Mouse (Mus musculus) limb, embryonic 14.5 days (tissue): Measurements from ENCODE around the gene Fam160b1. TPM values are rescaled to one million over a fixed set of nuclear protein-coding genes. Genes with fewer than 3 reads are reported as not detected.

ENCODE experiments used
- ATAC-seq: fragments of 200-750 bp; cut with Nextera tagmentation; 2 replicates; pipeline ENCODE4 v1.8.0; 2017; ENCODE audit warnings: low read depth, moderate number of reproducible peaks, moderate TSS enrichment; ENCODE audit not compliant: low FRiP score
- DNase-seq: peaks from one replicate; pipeline ENCODE4 v3.0.0-alpha.2; 2015; ENCODE audit warnings: low spot score
- H3K27ac ChIP-seq: fragments of 300-500 bp; sonication (generic); replicated peaks from 2 replicates; pipeline ENCODE4 v1.5.1; 2014; ENCODE audit warnings: low read depth, mild to moderate bottlenecking, low read length, moderate library complexity, mixed read lengths
- H3K27me3 ChIP-seq: fragments of 300-500 bp; sonication (generic); 2 replicates; pipeline ENCODE4 v1.6.1; 2014; ENCODE audit warnings: low read length, mixed read lengths; ENCODE audit not compliant: control insufficient read depth, insufficient read depth
- H3K36me3 ChIP-seq: fragments of 300-500 bp; sonication (generic); 2 replicates; pipeline ENCODE4 v1.6.1; 2014; ENCODE audit warnings: mild to moderate bottlenecking, low read length, moderate library complexity, mixed read lengths; ENCODE audit not compliant: control insufficient read depth, insufficient read depth
- H3K4me1 ChIP-seq: fragments of 300-500 bp; sonication (generic); 2 replicates; pipeline ENCODE4 v1.6.1; 2014; ENCODE audit warnings: antibody characterized with exemption, low read length, mixed read lengths; ENCODE audit not compliant: control insufficient read depth, insufficient read depth
- H3K4me2 ChIP-seq: fragments of 300-500 bp; sonication (generic); replicated peaks from 2 replicates; pipeline ENCODE4 v1.6.1; 2014; ENCODE audit warnings: low read depth, mild to moderate bottlenecking, low read length, moderate library complexity; ENCODE audit not compliant: severe bottlenecking
- H3K4me3 ChIP-seq: fragments of 300-500 bp; sonication (generic); replicated peaks from 2 replicates; pipeline ENCODE4 v1.5.1; 2014; ENCODE audit warnings: low read length
- H3K9ac ChIP-seq: fragments of 300-500 bp; sonication (generic); 2 replicates; pipeline ENCODE4 v1.6.1; 2014; ENCODE audit warnings: mild to moderate bottlenecking, low read depth, low read length, moderate library complexity; ENCODE audit not compliant: severe bottlenecking
- H3K9me3 ChIP-seq: fragments of 300-500 bp; sonication (generic); 2 replicates; pipeline ENCODE4 v1.6.1; 2016; ENCODE audit warnings: low read length; ENCODE audit not compliant: control insufficient read depth
- POLR2A ChIP-seq: fragments of 200-500 bp; IDR thresholded peaks from 2 replicates; pipeline ENCODE4 v1.8.0; 2012; ENCODE audit warnings: inconsistent platforms, mild to moderate bottlenecking, moderate library complexity, borderline replicate concordance; ENCODE audit not compliant: insufficient read depth, insufficient read length; ENCODE audit errors: extremely low read depth
- WGBS: fragments of 180-500 bp; shearing (Covaris S2); extraction: QIAGEN DNeasy Blood & Tissue Kit; methylation state at CpG from one replicate; pipeline ENCODE4 v1.1.7; 2014; 5-methylcytosine and 5-hydroxymethylcytosine counted together
- polyA plus RNA-seq, 2 experiments: library from polyadenylated mRNA; depleted of rRNA in 1 of 2; stranded (reverse) in 1 of 2; unstranded in 1 of 2; fragments of >200 nt; fragmentation: Nextera tagmentation in 1 of 2; extraction: Ambion mirVana in 1 of 2; gene quantifications; 2 replicates each; pipeline versions ENCODE4 v1.2.1 to v1.2.3; 2012 to 2014

Fam160b1 gene
- polyA plus RNA-seq, 2 experiments = 19.3 to 23.0 TPM

- no peak for TF ChIP-seq POLR2A
These were observed 1.5 kb upstream of the Fam160b1 start for GRCm38 (mm10) chr19:57358836-57359598.

GRCm38 (mm10) chr19:57359701-57360326 is 666 bp upstream of the Fam160b1 start:
- Histone ChIP-seq H3K4me2 (peak overlapping the region; percentile 47), H3K4me1 (peaks cover 32% of the 10 kb centered on the region), H3K9me3 (no peaks in the 10 kb centered on the region), H3K27me3 (no peaks in the 10 kb centered on the region), H3K27ac (no peak overlapping the region), H3K36me3 (no peaks in the 10 kb centered on the region), H3K4me3 (peak overlapping the region; percentile 99), H3K9ac (0 out of 2 replicates have a peak overlapping the region, but pooled peaks have one; percentile 36)
- TF ChIP-seq POLR2A = no peak
- ATAC-seq (no peak), DNase-seq (no peak)
- 51% methylated on average over 10 of the region's 10 CpGs for WGBS

More at GRCm38 (mm10) chr19:57358836-57359598, 1.5 kb upstream of the Fam160b1 start:
- H3K4me2 ChIP-seq = no peak overlapping the region; the same call in 1 of the 2 replicates
- no peak overlapping the region for H3K4me3 ChIP-seq
- H3K4me1 ChIP-seq = peaks cover 26% of the 10 kb centered on the region
- ATAC-seq (no peak), DNase-seq (no peak)
- H3K27me3 ChIP-seq = no peaks in the 10 kb centered on the region
- H3K9ac ChIP-seq = no peak overlapping the region
- WGBS = 87% methylated on average over 20 of the region's 20 CpGs
- H3K27ac ChIP-seq = no peak overlapping the region
- H3K9me3 ChIP-seq = no peaks in the 10 kb centered on the region
- no peaks in the 10 kb centered on the region for H3K36me3 ChIP-seq

GRCm38 (mm10) chr19:57361131-57361938 is 855 bp downstream of the Fam160b1 start:
- 0 out of 2 replicates have a peak, but pooled peaks have one; percentile 11 for TF ChIP-seq POLR2A
- Histone ChIP-seq H3K4me2 (peak overlapping the region; percentile 47), H3K4me3 (peak overlapping the region; percentile 99), H3K27ac (peak overlapping the region; percentile 96), H3K36me3 (no peaks in the 10 kb centered on the region), H3K27me3 (no peaks in the 10 kb centered on the region), H3K9ac (peak overlapping the region; percentile 99), H3K9me3 (no peaks in the 10 kb centered on the region), H3K4me1 (peaks cover 35% of the 10 kb centered on the region)
- peak; percentile 62 for ATAC-seq
- peak; percentile 50 for DNase-seq
- 1% methylated on average over 66 of the region's 78 CpGs for WGBS

GRCm38 (mm10) chr19:57361939-57362307 is 1.4 kb downstream of the Fam160b1 start:
- no peak for DNase-seq
- Histone ChIP-seq H3K9ac (peak overlapping the region; percentile 99), H3K4me3 (peak overlapping the region; percentile 99), H3K27me3 (no peaks in the 10 kb centered on the region), H3K36me3 (no peaks in the 10 kb centered on the region), H3K9me3 (no peaks in the 10 kb centered on the region), H3K4me2 (peak overlapping the region; percentile 47), H3K27ac (peak overlapping the region; percentile 96), H3K4me1 (peaks cover 36% of the 10 kb centered on the region)
- 14% methylated on average over 3 of the region's 3 CpGs for WGBS
- TF ChIP-seq POLR2A = no peak
- no peak for ATAC-seq

GRCm38 (mm10) chr19:57362586-57362985 is 2.1 kb downstream of the Fam160b1 start:
- Histone ChIP-seq H3K4me3 (peak overlapping the region; percentile 99), H3K27me3 (no peaks in the 10 kb centered on the region), H3K4me1 (peaks cover 36% of the 10 kb centered on the region), H3K27ac (no peak overlapping the region), H3K36me3 (no peaks in the 10 kb centered on the region), H3K9me3 (no peaks in the 10 kb centered on the region), H3K4me2 (peak overlapping the region; percentile 47), H3K9ac (no peak overlapping the region)
- ATAC-seq (no peak), DNase-seq (no peak)
- WGBS = 29% methylated on average over 5 of the region's 5 CpGs
- no peak for TF ChIP-seq POLR2A
